Mouse (Mus musculus): ENCODE measurements around the gene Myl6b.

DNA sequence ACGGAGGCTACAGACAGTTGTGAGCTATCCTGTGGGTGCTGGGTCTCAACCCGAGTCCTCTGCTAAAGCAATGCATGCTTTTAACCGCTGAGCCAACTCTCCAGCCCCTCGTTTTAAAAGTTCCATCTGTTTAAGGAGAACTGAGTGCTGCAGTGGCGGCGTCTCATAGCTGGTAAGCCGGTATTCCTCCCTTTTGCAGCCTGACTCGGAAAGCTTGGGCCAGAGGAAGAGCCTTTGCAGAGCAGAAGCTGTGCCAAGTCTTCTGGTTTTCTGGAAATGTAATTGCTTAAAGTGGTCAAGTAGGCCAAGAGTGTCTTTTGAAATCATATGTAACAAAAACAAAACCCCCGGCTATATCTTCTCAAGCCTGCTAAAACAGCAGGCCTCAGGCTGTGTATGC lies 9.8 kb upstream of the Myl6b start:
- TF ChIP-seq CTCF (IDR thresholded peaks at IDR 0.05) (no peak), EP300 (IDR thresholded peaks at IDR 0.05) (no peak)
